Mouse (Mus musculus) hindbrain, postnatal 0 days (tissue): ENCODE measurements at regions not wholly inside any gene's neighbourhood (a gene's known extent, or its start where the extent isn't known, plus 50 kb on each side); places are given as distances from the start of the nearest gene placed in this dataset.
A peak's percentile ranks its signal among the peaks of the same experiment; 100 is the strongest.

Experiments used
- ATAC-seq: fragments of 200-750 bp; cut with Nextera tagmentation; 2 replicates; pipeline ENCODE4 v1.8.0; 2017; ENCODE audit warnings: mild to moderate bottlenecking, moderate TSS enrichment, moderate library complexity
- DNase-seq: peaks from one replicate; pipeline ENCODE4 v3.0.0-alpha.2; 2015; ENCODE audit warnings: low spot score
- H3K27ac ChIP-seq: fragments of 300-500 bp; sonication (generic); 2 replicates; pipeline ENCODE4 v1.5.1; 2014; ENCODE audit warnings: mild to moderate bottlenecking
- H3K27me3 ChIP-seq: fragments of 300-500 bp; sonication (generic); 2 replicates; pipeline ENCODE4 v1.6.1; 2014; ENCODE audit warnings: low read length, mixed read lengths; ENCODE audit not compliant: insufficient read depth
- H3K36me3 ChIP-seq: fragments of 300-500 bp; sonication (generic); 2 replicates; pipeline ENCODE4 v1.6.1; 2014; ENCODE audit warnings: low read length, mixed read lengths; ENCODE audit not compliant: insufficient read depth
- H3K4me1 ChIP-seq: fragments of 300-500 bp; sonication (generic); 2 replicates; pipeline ENCODE4 v1.6.1; 2014; ENCODE audit warnings: antibody characterized with exemption, low read length, mixed read lengths; ENCODE audit not compliant: insufficient read depth
- H3K4me2 ChIP-seq: fragments of 300-500 bp; sonication (generic); 2 replicates; pipeline ENCODE4 v1.6.1; 2014; ENCODE audit warnings: low read depth, mild to moderate bottlenecking, low read length, moderate library complexity, mixed read lengths
- H3K4me3 ChIP-seq: fragments of 300-500 bp; sonication (generic); 2 replicates; pipeline ENCODE4 v1.5.1; 2014; ENCODE audit warnings: low read length
- H3K9ac ChIP-seq: fragments of 300-500 bp; sonication (generic); replicated peaks from 2 replicates; pipeline ENCODE4 v1.6.1; 2014; ENCODE audit warnings: mild to moderate bottlenecking, low read length, moderate library complexity, mixed read lengths
- H3K9me3 ChIP-seq: fragments of 300-500 bp; sonication (generic); 2 replicates; pipeline ENCODE4 v1.6.1; 2016; ENCODE audit warnings: low read length, mixed read lengths
- CTCF ChIP-seq: IDR thresholded peaks from 2 replicates; pipeline ENCODE4 v1.5.1; 2016; ENCODE audit warnings: antibody characterized with exemption, control low read depth, low read depth
- WGBS: fragments of 180-500 bp; shearing (Covaris S2); extraction: QIAGEN DNeasy Blood & Tissue Kit; methylation state at CpG from one replicate; pipeline ENCODE4 v1.1.7; 2014; 5-methylcytosine and 5-hydroxymethylcytosine counted together

GRCm38 (mm10) chr11:6964524-6964923 is 98.8 kb upstream of the Adcy1 start:
- Histone ChIP-seq H3K4me3 (no peak overlapping the region), H3K27me3 (no peaks in the 10 kb centered on the region), H3K36me3 (no peaks in the 10 kb centered on the region), H3K4me1 (no peaks in the 10 kb centered on the region), H3K4me2 (no peak overlapping the region), H3K9ac (no peak overlapping the region), H3K9me3 (no peaks in the 10 kb centered on the region), H3K27ac (no peak overlapping the region)
- ATAC-seq (no peak), DNase-seq (peak; percentile 3)
- no peak for TF ChIP-seq CTCF
- 38% methylated on average over 2 of the region's 2 CpGs for WGBS

DNA sequence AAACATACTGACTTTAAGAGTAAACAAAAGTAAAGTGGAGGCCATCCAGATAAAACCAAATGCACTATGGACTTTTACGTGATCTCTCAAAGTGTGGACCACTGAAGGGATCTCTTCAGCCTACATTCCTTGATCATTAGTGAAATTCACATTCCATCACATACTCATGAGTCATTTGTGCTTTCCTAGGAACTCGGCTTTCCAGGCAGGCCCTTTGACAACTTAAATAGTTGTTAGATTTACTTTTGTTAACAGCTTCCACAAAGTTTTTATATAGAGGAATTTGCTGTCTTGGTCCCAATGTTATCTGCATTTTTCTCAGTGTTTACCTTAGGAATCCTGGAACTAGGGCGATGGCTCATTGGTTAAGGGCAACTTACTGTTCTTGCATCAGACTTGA is 99.7 kb upstream of the Adcy1 start:
- DNase-seq (no peak), ATAC-seq (no peak)
- Histone ChIP-seq H3K27me3 (no peaks in the 10 kb centered on the region), H3K4me3 (no peak overlapping the region), H3K27ac (no peak overlapping the region), H3K9me3 (no peaks in the 10 kb centered on the region), H3K36me3 (no peaks in the 10 kb centered on the region), H3K4me2 (no peak overlapping the region), H3K9ac (no peak overlapping the region), H3K4me1 (no peaks in the 10 kb centered on the region)
- 83% methylated on average over 3 of the region's 3 CpGs for WGBS
- TF ChIP-seq CTCF, result no peak

GRCm38 (mm10) chr11:6962786-6963575 is 100.3 kb upstream of the Adcy1 start:
- H3K4me3 ChIP-seq, result no peak overlapping the region
- no peaks in the 10 kb centered on the region for H3K27me3 ChIP-seq
- H3K9me3 ChIP-seq, result no peaks in the 10 kb centered on the region
- ATAC-seq (no peak), DNase-seq (peak; percentile 37)
- no peak overlapping the region for H3K4me2 ChIP-seq
- no peak overlapping the region for H3K9ac ChIP-seq
- no peak for TF ChIP-seq CTCF
- H3K4me1 ChIP-seq, result no peaks in the 10 kb centered on the region
- no peaks in the 10 kb centered on the region for H3K36me3 ChIP-seq
- 66% methylated on average over 1 of the region's 1 CpGs for WGBS
- H3K27ac ChIP-seq, result no peak overlapping the region

GRCm38 (mm10) chr11:6962322-6962721 is 101.0 kb upstream of the Adcy1 start:
- no peak for TF ChIP-seq CTCF
- ATAC-seq, result peak; percentile 29; the same call in 1 of the 2 replicates
- H3K4me3 ChIP-seq, result no peak overlapping the region

GRCm38 (mm10) chr11:6952787-6953186 is 110.5 kb upstream of the Adcy1 start:
- no peaks in the 10 kb centered on the region for H3K27me3 ChIP-seq
- 33% methylated on average over 1 of the region's 1 CpGs for WGBS

More at GRCm38 (mm10) chr11:6962322-6962721, 101.0 kb upstream of the Adcy1 start:
- H3K27ac ChIP-seq, result no peak overlapping the region
- no peak overlapping the region for H3K4me2 ChIP-seq
- no peak for DNase-seq
- H3K27me3 ChIP-seq, result no peaks in the 10 kb centered on the region
- no peak overlapping the region for H3K9ac ChIP-seq
- no peaks in the 10 kb centered on the region for H3K36me3 ChIP-seq
- no peaks in the 10 kb centered on the region for H3K4me1 ChIP-seq
- no peaks in the 10 kb centered on the region for H3K9me3 ChIP-seq

DNA sequence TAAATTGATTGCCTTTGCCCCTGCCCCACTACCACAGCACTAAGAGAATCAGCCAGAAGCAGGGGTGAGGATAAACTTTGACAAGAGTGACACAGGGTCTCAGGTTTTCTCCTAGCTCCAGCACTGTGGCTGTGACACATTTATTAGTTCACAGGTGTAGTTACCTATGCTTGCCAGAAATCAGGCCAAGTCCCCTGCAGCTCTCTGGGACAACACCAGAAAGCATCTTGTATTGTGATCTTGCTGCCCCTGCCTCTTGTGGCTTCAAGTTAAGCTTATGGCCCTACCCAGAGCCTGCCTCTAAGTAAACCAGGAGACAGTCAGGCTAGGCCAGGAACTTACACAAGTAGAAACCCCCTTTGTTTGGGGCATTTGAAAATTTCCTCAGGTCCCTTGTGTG is 111.9 kb upstream of the Adcy1 start:
- TF ChIP-seq CTCF, result no peak
- no peaks in the 10 kb centered on the region for H3K9me3 ChIP-seq
- H3K36me3 ChIP-seq, result no peaks in the 10 kb centered on the region
- no peaks in the 10 kb centered on the region for H3K27me3 ChIP-seq
- DNase-seq (no peak), ATAC-seq (no peak)
- no peak overlapping the region for H3K4me2 ChIP-seq
- no peak overlapping the region for H3K27ac ChIP-seq
- no peak overlapping the region for H3K9ac ChIP-seq
- H3K4me3 ChIP-seq, result no peak overlapping the region
- H3K4me1 ChIP-seq, result no peaks in the 10 kb centered on the region

More at GRCm38 (mm10) chr11:6952787-6953186, 110.5 kb upstream of the Adcy1 start:
- Histone ChIP-seq H3K9ac (no peak overlapping the region), H3K4me1 (no peaks in the 10 kb centered on the region), H3K27ac (no peak overlapping the region), H3K9me3 (no peaks in the 10 kb centered on the region), H3K4me3 (no peak overlapping the region), H3K36me3 (no peaks in the 10 kb centered on the region), H3K4me2 (no peak overlapping the region)
- DNase-seq, result peak; percentile 84
- TF ChIP-seq CTCF, result no peak
- ATAC-seq, result peak; percentile 76

DNA sequence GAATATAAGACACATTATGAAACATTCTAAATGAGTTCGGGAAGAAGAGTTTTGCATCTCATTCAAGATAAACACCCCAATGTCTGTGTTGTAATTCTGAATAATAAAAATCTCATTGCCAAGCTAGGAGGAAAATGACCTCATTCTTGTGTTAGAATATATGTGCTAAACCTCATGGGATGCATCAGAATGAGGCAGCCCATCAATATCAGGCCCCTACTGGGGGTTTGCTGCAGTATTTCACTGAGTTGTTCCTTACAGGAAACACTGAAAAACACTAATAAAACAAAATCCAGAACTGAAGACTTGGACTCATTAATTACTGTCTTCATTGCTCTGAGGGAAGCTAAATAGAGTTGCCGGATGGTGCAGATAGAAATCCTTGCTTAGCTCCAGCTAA is 111.6 kb upstream of the Gm11983 start:
- Histone ChIP-seq H3K4me2 (no peak overlapping the region), H3K27ac (no peak overlapping the region), H3K4me3 (no peak overlapping the region), H3K27me3 (no peaks in the 10 kb centered on the region), H3K9me3 (no peaks in the 10 kb centered on the region), H3K4me1 (no peaks in the 10 kb centered on the region), H3K36me3 (no peaks in the 10 kb centered on the region), H3K9ac (no peak overlapping the region)
- no peak for TF ChIP-seq CTCF
- WGBS, result 52% methylated on average over 2 of the region's 2 CpGs
- ATAC-seq (no peak), DNase-seq (no peak)
